Mouse (Mus musculus): ENCODE data around the gene Fam76a.

GRCm38 (mm10) chr4:132962628-132963027, 40.3 kb upstream of the Fam76a start:
- TF ChIP-seq POLR2A (IDR thresholded peaks at IDR 0.05; ENCODE audit: control insufficient read depth, low read depth, low read length) (no peak), CTCF (IDR thresholded peaks at IDR 0.05; ENCODE audit: control insufficient read depth, insufficient read depth, insufficient replicate concordance, low read depth, low read length) (no peak)

All from testis, adult 2 months (tissue).